Mouse (Mus musculus) heart, adult 18-20 months (tissue): ENCODE measurements at regions not wholly inside any gene's neighbourhood (a gene's known extent, or its start where the extent isn't known, plus 50 kb on each side); places are given as distances from the start of the nearest gene placed in this dataset.

Source experiments
- DNase-seq, 2 experiments: peaks; one replicate each; pipeline ENCODE4 v3.0.0; 2021 to 2022; ENCODE audit warnings: mixed read lengths in 1 of 2

DNA sequence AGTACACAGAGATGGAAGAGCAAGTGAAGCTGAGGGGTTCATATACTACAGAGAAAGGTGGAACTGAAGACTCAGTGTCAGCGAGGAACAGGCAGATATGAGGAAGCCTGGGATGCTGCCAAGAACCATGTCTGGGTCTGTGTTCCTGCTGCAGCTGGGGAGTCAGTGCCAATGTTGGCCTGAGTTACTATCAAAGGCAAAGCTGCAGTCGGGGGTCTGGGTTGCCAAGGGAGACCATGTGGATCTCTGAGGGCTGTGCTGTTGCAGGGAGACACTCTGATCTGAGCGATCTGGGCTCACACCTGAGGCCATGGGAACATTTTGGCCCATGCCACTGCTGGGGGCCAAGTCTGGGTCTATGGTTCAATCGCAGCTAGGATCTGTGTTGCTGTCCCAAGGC lies 612.5 kb upstream of the Nrsn1 start:
- DNase-seq = peak; percentile 1 to 4

- no peak for DNase-seq
Observed at GRCm38 (mm10) chr13:25868923-25869322, 598.6 kb upstream of the Nrsn1 start.

DNA sequence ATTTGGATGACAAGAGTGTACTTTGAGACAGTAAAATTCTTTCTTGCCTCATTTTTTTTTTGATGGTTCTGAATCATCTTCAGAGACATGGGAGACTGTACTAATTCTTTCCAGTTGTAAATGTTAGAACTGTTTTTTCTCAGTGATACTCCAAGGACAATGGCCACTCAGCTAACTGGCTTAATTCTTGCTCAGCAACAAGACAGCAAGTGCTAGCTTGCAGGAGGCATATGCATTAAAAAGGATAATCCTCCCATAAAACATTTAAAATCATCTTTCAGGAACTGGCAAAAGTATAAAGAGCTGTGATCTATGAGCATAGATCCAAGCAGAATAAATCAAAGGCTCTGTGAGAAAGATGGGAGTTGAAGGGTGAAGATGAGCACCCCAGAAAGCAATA lies 587.9 kb upstream of the Nrsn1 start:
- DNase-seq = no peak

GRCm38 (mm10) chr13:25857569-25857968 lies 587.3 kb upstream of the Nrsn1 start:
- no peak for DNase-seq

DNA sequence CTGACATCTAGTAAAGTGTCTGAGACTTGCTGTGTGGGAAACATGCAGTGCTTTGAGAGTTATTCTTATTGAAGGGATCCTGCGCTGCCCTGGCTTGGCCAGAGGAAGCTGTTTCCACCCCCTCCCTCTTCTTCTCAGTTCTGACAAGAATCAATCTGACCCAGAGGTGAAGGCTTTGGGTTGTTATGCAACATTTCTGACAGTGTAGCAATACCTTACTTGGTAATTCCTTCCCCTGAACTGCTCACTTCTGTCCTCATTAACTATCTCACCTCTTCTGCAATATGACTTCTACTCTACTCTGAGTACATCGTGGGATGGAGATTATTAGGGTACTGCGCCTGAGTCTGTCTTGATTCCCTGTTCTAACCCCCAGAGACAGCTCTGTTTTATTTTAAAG lies 586.8 kb upstream of the Nrsn1 start:
- no peak for DNase-seq

GRCm38 (mm10) chr13:25856549-25856948 lies 586.2 kb upstream of the Nrsn1 start:
- no peak for DNase-seq

GRCm38 (mm10) chr13:25848156-25848555 lies 577.9 kb upstream of the Nrsn1 start:
- DNase-seq = no peak

GRCm38 (mm10) chr13:25838237-25838636 lies 567.9 kb upstream of the Nrsn1 start:
- no peak for DNase-seq

DNA sequence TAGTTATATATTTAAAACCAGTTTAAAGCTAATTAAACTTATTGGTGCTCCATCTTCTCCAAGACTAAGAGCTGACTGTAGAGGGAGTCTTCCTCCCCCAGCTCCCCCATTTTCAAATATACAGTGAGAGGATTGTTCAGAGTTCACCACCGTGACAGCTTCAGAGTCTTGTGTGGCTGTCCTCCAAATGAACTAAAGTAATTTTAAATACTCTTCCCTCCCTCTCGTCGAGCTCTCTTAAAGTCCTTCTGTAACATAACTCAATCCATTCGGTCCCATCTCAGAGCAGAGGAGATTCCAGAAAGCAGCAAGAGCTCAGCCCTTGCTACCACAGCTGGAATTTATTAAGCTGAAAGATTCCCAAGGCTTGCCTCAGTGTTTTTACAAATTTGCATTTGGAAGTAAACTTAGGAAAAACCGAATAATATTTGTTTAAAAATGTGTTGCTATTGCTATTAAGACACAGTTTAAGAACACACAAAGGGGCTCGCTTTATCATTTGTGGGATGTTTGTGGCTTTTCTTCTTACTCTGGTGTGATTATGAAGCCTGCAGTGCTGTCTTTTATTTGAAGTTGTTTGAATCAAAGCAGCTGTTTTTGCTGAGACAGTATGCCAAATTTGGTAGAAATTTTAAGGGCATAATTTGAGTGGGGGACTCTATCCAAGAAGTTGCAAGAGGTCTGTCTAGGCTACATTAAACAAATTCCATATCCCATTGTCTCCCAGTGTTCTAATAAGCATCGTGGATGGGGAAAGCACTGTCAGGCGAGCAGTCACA lies 559.0 kb upstream of the Nrsn1 start:
- DNase-seq = no peak

DNA sequence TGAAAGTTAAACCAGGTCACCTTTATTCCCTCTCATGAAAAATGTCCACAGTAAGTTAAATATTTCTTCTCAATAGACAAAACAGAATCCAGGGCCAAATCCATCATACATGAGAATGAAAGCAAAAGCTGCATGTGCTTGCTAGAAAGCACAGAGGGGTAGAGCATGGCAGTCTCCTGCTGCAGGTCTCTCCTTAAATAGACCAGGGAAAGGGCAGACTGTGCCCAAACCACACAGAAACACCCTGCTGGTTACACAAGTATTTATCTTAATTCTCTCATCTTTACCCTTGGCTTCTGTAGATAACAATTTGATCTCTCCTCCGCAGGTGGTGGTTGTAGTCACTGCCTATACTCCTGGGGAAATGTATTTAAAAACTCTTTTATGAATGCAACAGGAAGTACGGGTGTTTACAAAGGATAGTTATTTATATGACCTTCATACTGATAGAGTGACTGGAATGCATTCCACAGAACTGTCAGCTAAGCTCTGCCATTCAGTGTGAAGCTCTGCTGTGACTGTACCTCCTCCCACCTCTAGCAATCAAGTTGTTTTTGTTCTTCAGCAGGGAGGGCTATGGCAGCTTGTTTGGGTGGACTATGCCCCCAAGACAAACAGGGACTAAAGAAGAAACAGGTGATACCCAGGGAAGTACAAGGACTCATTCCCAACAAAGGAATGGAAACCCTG lies 538.4 kb upstream of the Nrsn1 start:
- no peak for DNase-seq

DNA sequence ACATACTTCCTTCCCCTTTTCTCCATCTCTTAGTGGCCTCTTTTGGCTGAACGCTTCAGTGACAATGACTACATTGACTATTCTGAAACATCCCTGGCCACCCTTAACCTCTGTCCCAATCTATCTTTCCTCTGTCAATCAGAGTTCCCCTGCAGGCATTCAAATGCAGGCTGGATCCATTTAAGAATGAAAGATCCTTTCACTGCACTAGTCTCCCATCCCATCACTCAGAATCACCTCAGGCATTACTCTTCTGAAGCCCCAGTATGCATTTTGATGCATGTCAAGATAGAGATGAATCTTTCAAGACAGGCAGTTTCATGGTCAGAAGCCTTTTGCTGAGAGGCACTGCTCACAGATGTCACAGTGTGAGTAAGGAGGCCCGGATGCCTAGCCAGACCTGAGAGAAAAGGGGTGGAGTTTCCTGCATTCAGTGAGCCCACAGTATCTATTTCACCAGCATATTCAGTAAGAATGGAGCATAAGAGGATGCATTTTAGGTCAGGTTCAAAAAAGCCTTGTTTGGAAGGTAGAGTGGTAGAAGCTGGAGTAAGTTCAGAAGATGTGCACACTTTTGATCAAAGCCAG lies 523.0 kb upstream of the Nrsn1 start:
- no peak for DNase-seq

GRCm38 (mm10) chr13:25781161-25781560 lies 510.9 kb upstream of the Nrsn1 start:
- peak; percentile 46 to 48 for DNase-seq

GRCm38 (mm10) chr13:25777706-25778105 lies 507.4 kb upstream of the Nrsn1 start:
- peak; percentile 60 to 76 for DNase-seq

GRCm38 (mm10) chr13:25774586-25775182 lies 504.4 kb upstream of the Nrsn1 start:
- DNase-seq = no peak

GRCm38 (mm10) chr13:25754515-25755105 lies 484.3 kb upstream of the Nrsn1 start:
- no peak for DNase-seq

- DNase-seq = no peak
Observed at GRCm38 (mm10) chr13:25751409-25751777, 481.1 kb upstream of the Nrsn1 start.

DNA sequence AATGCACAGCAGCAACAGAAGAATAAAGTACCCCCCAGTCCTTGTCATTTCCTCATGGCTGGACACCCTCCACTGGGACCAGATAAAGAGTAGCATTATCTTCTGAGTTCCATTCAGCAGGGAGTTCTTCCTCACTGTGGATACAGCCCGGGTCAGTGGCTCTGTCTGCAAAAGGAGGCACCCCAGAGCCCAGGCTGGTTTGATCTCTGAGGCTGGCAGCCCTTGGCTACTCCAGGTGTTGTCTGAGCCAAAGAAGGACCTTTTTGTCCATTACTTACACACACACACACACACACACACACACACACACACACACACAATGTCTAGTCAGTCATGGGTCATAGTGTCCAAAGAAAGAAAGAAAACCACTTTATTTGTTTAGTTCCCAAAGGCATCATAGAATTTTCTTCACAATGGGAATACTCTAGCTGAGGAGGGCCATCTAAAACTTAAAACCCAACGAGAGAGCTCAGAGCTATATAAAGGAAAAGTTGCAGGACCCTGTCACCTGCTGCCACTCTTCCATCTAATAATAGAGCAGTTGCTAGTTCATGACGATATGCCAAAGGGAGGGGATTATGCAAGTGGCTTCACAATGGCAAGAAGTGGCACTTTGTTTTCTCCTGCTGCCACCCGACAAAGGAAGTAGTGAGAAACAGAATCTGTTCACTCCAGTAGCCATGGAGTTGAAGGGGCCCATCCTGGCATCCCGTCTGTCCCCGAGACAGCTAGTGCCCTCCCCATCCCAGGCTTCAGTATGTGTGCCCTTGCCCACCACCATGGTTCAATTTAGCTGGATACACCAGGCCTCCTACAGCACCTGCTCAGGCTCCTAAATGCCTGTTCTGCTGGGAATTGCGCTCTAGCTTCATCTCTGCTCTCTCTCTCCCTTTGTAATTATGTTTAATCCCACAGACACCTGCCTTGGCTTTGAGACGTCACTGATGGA lies 480.4 kb upstream of the Nrsn1 start:
- DNase-seq = peak; percentile 9 to 23

DNA sequence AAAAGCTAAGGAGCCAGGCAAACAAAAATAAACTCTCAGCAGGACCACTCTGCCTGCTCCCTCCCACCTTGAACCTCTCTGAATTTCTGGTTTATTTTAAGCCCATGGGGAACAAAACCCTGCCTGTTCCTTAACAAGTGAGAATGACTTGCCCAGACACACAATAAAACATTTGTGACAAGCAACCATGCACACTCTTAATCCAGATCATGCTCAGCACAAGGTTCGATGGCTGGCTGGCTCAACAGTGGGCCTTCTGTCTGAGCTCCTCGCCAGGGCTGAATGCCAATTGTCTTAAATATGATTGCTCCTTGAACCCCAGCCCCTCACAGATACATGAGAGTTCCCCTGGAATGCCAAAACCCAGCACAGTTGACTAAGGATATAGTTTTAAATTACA lies 468.3 kb upstream of the Nrsn1 start:
- DNase-seq = no peak

GRCm38 (mm10) chr13:25729327-25729892 lies 459.1 kb upstream of the Nrsn1 start:
- DNase-seq = no peak

DNA sequence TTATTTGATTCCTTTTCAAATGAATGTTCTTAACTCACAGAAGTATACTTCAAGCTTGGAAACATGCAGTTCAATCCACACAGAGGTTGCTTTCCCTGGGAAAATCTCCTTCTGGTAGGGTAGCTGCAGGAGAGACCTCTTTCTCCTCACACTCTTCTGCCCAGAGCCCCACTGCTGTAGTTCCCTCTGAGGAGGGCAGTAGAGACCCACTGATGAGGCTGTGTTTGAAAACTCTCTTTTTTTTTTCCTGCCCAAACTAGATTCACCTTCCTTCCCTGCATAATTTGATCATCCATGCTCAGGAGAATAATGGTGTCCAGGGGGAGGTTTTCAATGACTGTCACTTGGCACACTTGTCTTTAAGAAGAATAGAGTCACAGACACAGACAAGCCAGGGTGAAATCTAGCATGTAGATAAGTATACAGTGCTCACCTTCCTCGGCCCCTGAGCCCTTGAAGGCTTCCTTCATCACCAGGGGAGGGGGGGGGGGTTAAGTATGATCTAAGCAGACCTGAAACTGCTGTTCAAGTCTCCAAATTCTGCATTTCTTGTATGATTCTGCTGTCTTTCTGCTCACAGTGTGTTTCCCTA lies 457.3 kb upstream of the Nrsn1 start:
- DNase-seq = peak in 1 of 2 experiments; percentile 34
